Mouse (Mus musculus) neural tube, embryonic 15.5 days (tissue): ENCODE data around the gene Cdc42bpb. TPM values are rescaled to one million over a fixed set of nuclear protein-coding genes. Genes with fewer than 3 reads are reported as not detected.
A peak's percentile ranks its signal among the peaks of the same experiment; 100 is the strongest.

Experiments
- ATAC-seq: fragments of 200-750 bp; cut with Nextera tagmentation; 2 replicates; pipeline ENCODE4 v1.8.0; 2017; ENCODE audit warnings: mild to moderate bottlenecking, moderate TSS enrichment, moderate library complexity; ENCODE audit not compliant: low FRiP score
- H3K27ac ChIP-seq: fragments of 300-500 bp; sonication (generic); replicated peaks from 2 replicates; pipeline ENCODE4 v1.5.1; 2015; ENCODE audit warnings: mild to moderate bottlenecking, inconsistent platforms
- H3K27me3 ChIP-seq: fragments of 300-500 bp; sonication (generic); replicated peaks from 2 replicates; pipeline ENCODE4 v1.6.1; 2015; ENCODE audit warnings: inconsistent platforms
- H3K36me3 ChIP-seq: fragments of 300-500 bp; sonication (generic); 2 replicates; pipeline ENCODE4 v1.6.1; 2015; ENCODE audit warnings: inconsistent platforms
- H3K4me1 ChIP-seq: fragments of 300-500 bp; sonication (generic); 2 replicates; pipeline ENCODE4 v1.6.1; 2015; ENCODE audit warnings: inconsistent platforms
- H3K4me2 ChIP-seq: fragments of 300-500 bp; sonication (generic); 2 replicates; pipeline ENCODE4 v1.6.1; 2015; ENCODE audit warnings: inconsistent platforms, mild to moderate bottlenecking, moderate library complexity
- H3K4me3 ChIP-seq: fragments of 300-500 bp; sonication (generic); replicated peaks from 2 replicates; pipeline ENCODE4 v1.5.1; 2015; ENCODE audit warnings: mild to moderate bottlenecking, inconsistent platforms
- H3K9ac ChIP-seq: fragments of 300-500 bp; sonication (generic); replicated peaks from 2 replicates; pipeline ENCODE4 v1.6.1; 2015; ENCODE audit warnings: mild to moderate bottlenecking, inconsistent platforms
- H3K9me3 ChIP-seq: fragments of 300-500 bp; sonication (generic); replicated peaks from 2 replicates; pipeline ENCODE4 v1.6.1; 2016; ENCODE audit warnings: inconsistent platforms
- WGBS: fragments of 180-500 bp; shearing (Covaris S2); methylation state at CpG from one replicate; pipeline ENCODE4 v1.1.7; 2015; ENCODE audit warnings: mixed read lengths; 5-methylcytosine and 5-hydroxymethylcytosine counted together
- polyA plus RNA-seq: library from polyadenylated mRNA; unstranded; fragments of >200 nt; fragmentation: Nextera tagmentation; extraction: Ambion mirVana; gene quantifications from 2 replicates; pipeline ENCODE4 v1.2.1, GENCODE M21; 2015

Cdc42bpb gene
- 30.2 and 33.7 TPM in 2 replicates for polyA plus RNA-seq

DNA sequence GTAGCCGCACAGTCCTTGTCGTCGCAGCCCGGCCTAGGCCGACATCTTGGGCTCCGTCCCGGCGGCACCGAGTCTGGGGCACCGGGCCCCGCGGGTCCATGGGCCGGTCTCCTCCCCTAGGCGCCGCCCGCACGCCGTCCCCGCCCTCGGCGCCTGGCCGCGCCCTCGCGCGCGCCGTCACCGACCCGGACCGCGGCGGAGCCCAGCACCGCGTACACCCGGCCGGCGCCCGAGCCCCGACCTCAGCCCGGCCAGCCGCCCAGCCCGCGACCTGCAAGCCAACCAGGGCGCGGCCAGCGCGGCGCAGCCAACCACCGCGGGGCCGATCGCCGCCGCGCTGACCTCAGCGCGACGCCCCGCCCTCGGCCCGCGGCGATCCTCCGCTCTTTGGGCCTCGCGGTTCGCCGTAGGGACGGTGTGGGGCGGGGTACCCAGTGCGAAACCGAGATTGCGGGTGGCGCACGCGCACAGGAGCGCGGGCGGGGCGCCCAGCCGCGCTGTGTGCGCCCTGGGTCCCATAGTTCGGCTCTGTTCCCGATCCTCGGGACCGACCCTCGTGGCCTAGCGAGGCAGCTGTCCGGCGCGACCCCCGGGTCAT is at the start of gene Cdc42bpb:
Gene Cdc42bpb (minus strand): TSS at position 343 of the 598 bp plus-strand sequence.
- under 1% methylated on average over 76 of the region's 94 CpGs for WGBS
- H3K27ac ChIP-seq: peak within 1 kb of the TSS; percentile 95

DNA sequence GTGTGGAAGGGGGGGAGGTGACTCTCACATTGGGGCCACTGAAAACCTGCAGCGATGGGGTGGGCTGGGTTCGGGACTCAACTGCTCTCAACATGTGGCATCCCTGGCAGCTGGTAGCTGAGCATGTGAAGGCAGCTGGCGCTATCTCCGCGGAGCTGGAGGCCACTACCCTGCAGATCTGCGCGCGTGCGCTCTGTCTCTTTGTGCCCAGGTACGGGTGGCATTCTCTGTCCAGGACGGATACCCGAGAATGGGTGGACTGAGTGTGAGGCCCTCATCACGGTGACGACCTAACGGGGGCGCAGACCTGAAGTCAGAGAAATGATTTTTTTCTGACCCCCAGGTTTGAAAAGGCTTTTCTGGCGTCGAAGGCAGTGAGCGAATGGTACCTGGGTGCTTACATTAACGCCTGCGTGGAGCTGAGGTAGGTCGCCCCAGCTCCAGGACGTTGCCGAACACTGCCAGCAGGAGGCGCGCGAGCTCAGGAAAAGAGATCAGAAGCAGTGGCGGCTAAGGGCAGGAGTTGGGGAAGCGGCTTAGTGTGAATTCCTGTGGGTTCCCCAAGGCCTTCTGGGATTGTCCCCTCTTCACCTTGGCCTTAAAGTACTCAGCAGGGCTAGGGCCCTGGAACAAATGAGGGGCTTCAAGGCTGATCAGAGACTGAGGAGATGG is 48.4 kb upstream of the Cdc42bpb start:
- Histone ChIP-seq H3K4me3 (peak overlapping the region; percentile 16), H3K9ac (no peak overlapping the region), H3K27ac (no peak overlapping the region), H3K9me3 (no peaks in the 10 kb centered on the region), H3K4me2 (peak overlapping the region; percentile 40), H3K4me1 (peaks cover 58% of the 10 kb centered on the region), H3K27me3 (peaks cover 89% of the 10 kb centered on the region), H3K36me3 (no peaks in the 10 kb centered on the region)
- WGBS: 18% methylated on average over 29 of the region's 29 CpGs
- ATAC-seq: peak; percentile 49; the same call in 1 of the 2 replicates

More for the DNA sequence above, at the start of gene Cdc42bpb:
- ATAC-seq: peak; percentile 96
- no peaks in the 10 kb centered on the region for H3K9me3 ChIP-seq
- no peaks in the 10 kb centered on the region for H3K27me3 ChIP-seq
- peaks cover 37% of the 10 kb centered on the region for H3K4me1 ChIP-seq
- peak within 1 kb of the TSS; percentile 84 for H3K4me2 ChIP-seq
- peak within 1 kb of the TSS; percentile 96 for H3K9ac ChIP-seq
- H3K36me3 ChIP-seq: no peaks in the 10 kb centered on the region
- peak within 1 kb of the TSS; percentile 78 for H3K4me3 ChIP-seq

DNA sequence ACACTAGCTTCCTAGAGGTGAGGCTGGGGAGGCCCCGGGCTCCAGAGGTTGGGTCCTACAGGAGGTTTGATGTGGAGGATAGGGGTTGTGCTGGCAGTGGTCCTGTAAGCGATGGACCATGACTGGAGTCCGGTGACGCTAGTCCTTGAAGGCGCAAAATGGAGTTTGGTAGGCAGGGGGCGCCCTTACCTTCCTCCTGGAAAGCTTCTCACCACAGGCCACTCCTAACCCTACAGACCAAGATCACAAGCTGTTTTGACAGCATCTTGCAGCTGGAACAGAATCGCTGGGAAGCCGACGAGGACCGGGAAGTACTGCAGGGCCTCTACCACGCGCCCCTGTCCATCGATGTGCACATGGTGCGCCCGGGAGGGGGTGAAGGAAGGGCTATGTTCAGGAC is 47.7 kb upstream of the Cdc42bpb start:
- no peak overlapping the region for H3K9ac ChIP-seq
- H3K27ac ChIP-seq: no peak overlapping the region
- H3K27me3 ChIP-seq: peaks cover 84% of the 10 kb centered on the region
- no peaks in the 10 kb centered on the region for H3K36me3 ChIP-seq
- 5% methylated on average over 15 of the region's 15 CpGs for WGBS
- H3K9me3 ChIP-seq: no peaks in the 10 kb centered on the region
- H3K4me2 ChIP-seq: 0 out of 2 replicates have a peak overlapping the region, but pooled peaks have one; percentile 13
- no peak; the same call in 1 of the 2 replicates for ATAC-seq
- no peak overlapping the region for H3K4me3 ChIP-seq
- H3K4me1 ChIP-seq: peaks cover 52% of the 10 kb centered on the region

DNA sequence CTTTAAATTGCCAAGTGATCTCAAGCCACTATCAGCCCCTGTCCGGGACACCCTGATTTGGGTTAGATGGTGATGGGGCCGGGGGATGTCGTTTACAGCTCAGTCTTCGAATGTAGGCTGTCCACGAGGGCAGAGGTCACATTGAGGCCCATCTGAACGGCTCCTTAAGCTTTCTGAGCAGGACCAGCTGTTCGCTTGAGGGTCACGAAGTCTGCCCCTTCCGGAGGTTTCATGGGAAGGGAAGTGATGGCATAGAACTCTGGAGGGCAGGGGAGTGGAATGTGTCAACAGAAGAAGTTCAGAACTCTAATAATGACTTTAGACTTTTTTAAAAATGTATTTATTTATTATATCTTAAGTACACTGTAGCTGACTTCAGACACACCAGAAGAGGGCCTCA is 47.0 kb upstream of the Cdc42bpb start:
- Histone ChIP-seq H3K4me3 (no peak overlapping the region), H3K27ac (no peak overlapping the region), H3K9me3 (no peaks in the 10 kb centered on the region), H3K27me3 (peaks cover 81% of the 10 kb centered on the region), H3K36me3 (no peaks in the 10 kb centered on the region), H3K4me2 (no peak overlapping the region), H3K9ac (no peak overlapping the region), H3K4me1 (peaks cover 45% of the 10 kb centered on the region)
- ATAC-seq: no peak
- WGBS: 21% methylated on average over 9 of the region's 9 CpGs

DNA sequence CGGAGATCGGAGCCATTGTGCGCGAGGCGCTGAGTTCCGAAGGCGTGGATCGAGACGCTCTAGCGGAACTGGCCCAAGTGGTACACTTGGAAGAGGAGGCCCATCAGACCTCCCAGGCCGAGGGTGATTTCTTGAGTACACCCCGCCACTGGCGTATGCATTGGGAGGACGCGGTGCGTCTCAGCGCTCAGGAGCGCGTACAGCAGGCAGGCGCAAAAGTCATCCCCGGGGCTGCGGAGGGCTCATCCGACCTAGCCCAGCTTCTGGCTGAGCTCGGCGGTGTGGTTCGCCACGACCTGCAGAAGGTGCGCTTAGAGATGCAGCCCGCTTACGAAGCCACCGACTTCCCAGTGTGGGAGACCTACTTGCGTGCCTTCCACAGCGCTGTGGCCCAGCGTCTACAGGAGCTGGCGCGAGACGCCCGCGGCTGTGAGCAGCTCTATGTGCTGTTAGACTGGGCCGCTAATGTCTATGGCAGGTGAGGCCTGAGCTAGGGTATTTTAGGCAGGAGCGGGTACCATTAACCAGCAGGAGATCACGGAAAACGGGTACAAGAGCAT is 46.1 kb upstream of the Cdc42bpb start:
- Histone ChIP-seq H3K9ac (0 out of 2 replicates have a peak overlapping the region, but pooled peaks have one; percentile 14), H3K9me3 (no peaks in the 10 kb centered on the region), H3K4me1 (peaks cover 36% of the 10 kb centered on the region), H3K4me2 (peak overlapping the region; percentile 62), H3K27ac (no peak overlapping the region), H3K4me3 (peak overlapping the region; percentile 34), H3K27me3 (peaks cover 85% of the 10 kb centered on the region), H3K36me3 (no peaks in the 10 kb centered on the region)
- ATAC-seq: no peak
- WGBS: 2% methylated on average over 43 of the region's 43 CpGs

DNA sequence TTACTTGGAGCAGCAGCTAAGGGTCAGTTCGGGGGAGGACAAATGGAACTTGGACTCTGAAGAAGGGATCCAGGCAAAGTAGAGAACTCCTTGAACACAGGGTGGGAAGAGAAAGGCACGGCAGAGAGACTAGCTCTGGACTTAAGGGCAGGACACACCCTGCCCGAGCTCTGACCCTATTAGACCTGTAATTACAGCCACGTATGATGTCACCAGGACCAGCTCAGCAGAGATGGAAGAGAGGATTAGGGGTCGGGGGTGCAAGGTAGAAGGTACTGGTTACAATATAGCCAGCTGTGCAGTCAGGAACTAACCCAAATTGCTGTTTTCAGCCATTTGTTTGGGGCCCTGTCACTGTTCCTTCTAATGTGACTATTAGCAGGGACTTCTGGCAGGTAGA is 45.3 kb upstream of the Cdc42bpb start:
- H3K27me3 ChIP-seq: peaks cover 80% of the 10 kb centered on the region
- no peaks in the 10 kb centered on the region for H3K36me3 ChIP-seq
- H3K9ac ChIP-seq: no peak overlapping the region
- WGBS: 36% methylated on average over 5 of the region's 5 CpGs
- H3K9me3 ChIP-seq: no peaks in the 10 kb centered on the region
- peaks cover 28% of the 10 kb centered on the region for H3K4me1 ChIP-seq
- ATAC-seq: no peak
- peak overlapping the region; percentile 34; the same call in 1 of the 2 replicates for H3K4me3 ChIP-seq
- peak overlapping the region; percentile 62; the same call in 1 of the 2 replicates for H3K4me2 ChIP-seq
- H3K27ac ChIP-seq: no peak overlapping the region

DNA sequence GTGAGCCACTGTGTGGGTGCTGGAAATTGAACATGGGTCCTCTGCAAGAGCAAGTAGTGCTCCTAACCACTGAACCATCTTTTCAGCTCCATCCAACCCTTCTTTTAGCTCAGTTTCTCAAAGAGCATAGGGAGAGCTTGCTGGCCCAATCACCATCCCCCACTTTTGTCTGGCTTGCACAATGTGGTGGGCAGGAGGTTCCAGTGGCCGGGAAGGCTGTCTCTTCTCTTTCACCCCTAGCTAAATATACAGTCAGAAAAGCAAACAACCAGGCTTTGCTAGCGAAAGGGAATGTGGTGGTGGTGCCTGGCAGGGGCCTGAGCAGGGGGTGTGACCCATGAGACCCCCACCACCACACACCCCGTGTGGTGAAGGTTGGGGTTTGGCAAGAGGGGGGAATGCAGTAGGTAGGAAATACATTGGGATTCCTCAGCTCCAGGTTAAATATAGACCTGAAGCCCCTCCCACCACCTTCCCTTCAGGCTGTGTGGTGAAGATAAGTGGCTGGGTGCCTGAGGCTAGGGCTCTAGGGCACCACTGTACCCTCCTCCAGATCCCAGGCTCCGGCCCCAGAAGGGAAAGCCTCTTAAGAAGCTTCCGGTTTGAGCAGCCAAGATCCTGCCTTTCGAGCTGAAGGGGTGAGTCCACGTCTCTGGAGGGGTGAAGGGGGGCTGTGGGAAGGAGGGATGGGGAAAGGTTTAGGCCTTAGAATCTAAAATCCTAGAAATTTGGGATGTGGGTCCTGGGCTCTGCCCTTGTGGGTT is 43.6 kb upstream of the Cdc42bpb start:
- H3K27ac ChIP-seq: no peak overlapping the region
- no peaks in the 10 kb centered on the region for H3K36me3 ChIP-seq
- ATAC-seq: no peak
- H3K27me3 ChIP-seq: peaks cover 70% of the 10 kb centered on the region
- no peak overlapping the region for H3K4me3 ChIP-seq
- 61% methylated on average over 7 of the region's 7 CpGs for WGBS
- H3K9me3 ChIP-seq: no peaks in the 10 kb centered on the region
- peaks cover 33% of the 10 kb centered on the region for H3K4me1 ChIP-seq
- H3K4me2 ChIP-seq: no peak overlapping the region
- H3K9ac ChIP-seq: no peak overlapping the region

DNA sequence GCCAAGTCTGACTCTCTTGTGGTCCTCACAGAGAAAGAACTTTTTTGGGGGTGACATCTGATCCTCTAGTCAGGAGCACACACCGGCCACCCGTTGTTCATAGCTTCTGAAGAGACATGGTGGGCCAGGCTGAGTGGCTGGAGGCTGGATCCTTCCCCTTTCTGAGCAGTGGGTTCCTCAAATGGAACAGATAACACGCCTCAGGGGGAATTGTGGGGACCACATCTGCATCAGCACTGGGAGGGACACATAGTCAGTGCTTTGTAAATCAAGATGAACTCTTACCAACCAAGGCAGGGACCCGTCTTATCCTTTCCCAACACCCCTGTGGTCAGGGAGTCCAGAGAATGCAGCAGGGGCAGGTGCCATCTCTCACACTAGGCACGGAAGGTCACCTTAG is 42.4 kb upstream of the Cdc42bpb start:
- WGBS: 87% methylated on average over 5 of the region's 5 CpGs
- Histone ChIP-seq H3K4me1 (peaks cover 22% of the 10 kb centered on the region), H3K4me3 (no peak overlapping the region), H3K27ac (no peak overlapping the region), H3K36me3 (no peaks in the 10 kb centered on the region), H3K4me2 (no peak overlapping the region), H3K9ac (no peak overlapping the region), H3K27me3 (peaks cover 58% of the 10 kb centered on the region), H3K9me3 (no peaks in the 10 kb centered on the region)
- no peak for ATAC-seq

DNA sequence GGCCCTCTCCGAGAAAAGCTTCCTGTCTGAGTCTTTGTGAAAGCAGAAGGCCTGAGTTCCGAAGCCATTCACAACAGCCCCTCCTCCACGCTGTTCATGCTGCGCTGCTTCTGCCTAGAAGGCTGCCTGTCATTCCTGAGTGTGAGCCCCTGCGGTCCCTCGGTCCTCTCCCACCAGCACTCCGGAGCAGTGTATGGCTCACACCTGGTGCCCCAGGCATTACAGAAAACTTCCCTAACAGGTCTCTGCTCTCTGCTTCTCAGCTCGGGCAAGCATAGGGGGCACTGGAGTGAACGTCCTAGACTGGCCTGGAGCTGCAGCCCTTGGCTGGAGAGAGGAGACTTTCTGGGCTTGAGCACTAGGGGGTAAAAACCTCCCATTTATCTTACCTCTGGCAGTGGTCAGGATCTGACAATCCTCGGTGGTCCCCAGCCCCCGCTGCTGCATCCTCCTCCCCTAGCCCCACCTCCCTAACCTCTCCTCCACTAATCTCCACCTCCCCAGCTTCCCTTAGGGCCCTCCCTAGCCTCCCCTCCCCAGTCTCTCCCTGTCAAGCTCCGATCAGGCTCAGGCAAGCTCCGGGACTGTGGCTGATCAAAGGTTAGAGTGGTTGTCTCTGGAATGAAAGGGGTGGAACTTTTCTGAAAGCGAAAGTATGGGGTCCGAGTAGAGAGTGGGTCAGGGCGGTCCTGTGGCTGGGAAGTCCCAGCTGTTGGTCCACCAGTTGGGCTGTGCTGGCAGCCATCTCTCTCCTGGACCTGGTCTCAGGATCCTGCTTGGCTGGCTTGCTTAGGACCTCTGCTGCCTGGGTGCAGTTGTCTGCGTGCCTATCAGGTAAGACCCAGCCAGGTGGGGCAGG is 39.6 kb upstream of the Cdc42bpb start, which contains the start of gene Exoc3l4:
Gene Exoc3l4 (plus strand): TSS at position 97 of the 859 bp plus-strand sequence.
- peak within 1 kb of the TSS; percentile 12; the same call in 1 of the 2 replicates for H3K4me3 ChIP-seq
- WGBS: 7% methylated on average over 17 of the region's 17 CpGs

DNA sequence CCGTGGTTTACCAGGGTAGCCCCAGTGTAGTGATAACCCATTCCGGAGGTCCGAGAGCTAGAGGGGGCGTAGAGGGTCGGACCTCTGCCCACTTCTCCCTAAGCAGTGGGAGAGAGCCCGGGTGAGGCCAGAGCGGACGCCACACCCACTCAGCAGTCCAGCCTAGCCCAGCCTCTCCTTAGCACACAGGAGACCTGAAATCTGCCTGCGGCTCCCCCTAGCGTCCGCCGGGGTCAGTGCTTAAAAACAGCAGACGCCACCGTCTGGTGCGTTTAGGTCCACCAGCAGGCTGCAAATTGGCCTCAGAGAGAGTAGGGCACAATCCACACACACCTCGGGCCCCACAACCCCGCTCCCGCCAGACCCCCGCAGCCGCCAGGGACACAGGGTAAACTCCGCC is 35.8 kb upstream of the Cdc42bpb start:
- no peak overlapping the region for H3K27ac ChIP-seq
- WGBS: 1% methylated on average over 21 of the region's 21 CpGs
- peak; percentile 65 for ATAC-seq
- peaks cover 11% of the 10 kb centered on the region for H3K27me3 ChIP-seq
- H3K4me3 ChIP-seq: peak overlapping the region; percentile 29
- peak overlapping the region; percentile 40; the same call in 1 of the 2 replicates for H3K9ac ChIP-seq
- H3K4me1 ChIP-seq: peaks cover 32% of the 10 kb centered on the region
- H3K9me3 ChIP-seq: no peaks in the 10 kb centered on the region
- no peaks in the 10 kb centered on the region for H3K36me3 ChIP-seq
- H3K4me2 ChIP-seq: peak overlapping the region; percentile 59

More for the DNA sequence above, 39.6 kb upstream of the Cdc42bpb start, which contains the start of gene Exoc3l4:
- ATAC-seq: no peak
- Histone ChIP-seq H3K4me1 (peaks cover 20% of the 10 kb centered on the region), H3K9me3 (no peaks in the 10 kb centered on the region), H3K27ac (no peak within 1 kb of the TSS), H3K27me3 (peaks cover 30% of the 10 kb centered on the region), H3K4me2 (peak within 1 kb of the TSS; percentile 47), H3K36me3 (no peaks in the 10 kb centered on the region), H3K9ac (0 out of 2 replicates have a peak within 1 kb of the TSS, but pooled peaks have one; percentile 3)
